ENCODE assay signal across 18 mouse cellular contexts in the genomic region with DNA sequence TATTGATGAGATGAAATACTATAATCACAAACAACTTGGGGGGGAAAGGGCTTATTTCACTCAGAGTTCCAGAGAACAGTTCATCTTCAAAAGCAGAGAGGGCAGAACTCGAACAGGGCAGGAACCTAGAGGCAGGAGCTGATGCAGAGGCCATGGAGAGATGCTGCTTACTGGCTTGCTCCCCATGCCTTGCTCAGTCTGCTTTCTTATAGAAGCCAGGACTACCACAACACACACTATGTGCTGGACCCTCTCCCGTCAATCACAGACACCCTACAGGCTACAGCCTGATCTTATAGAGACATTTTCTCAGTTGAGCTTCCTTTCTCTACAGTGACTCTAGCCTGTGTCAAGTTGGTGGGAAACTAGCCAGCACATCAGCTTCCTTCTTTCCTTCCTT.
"Had no signal": no experiment of that assay in that cellular context is flagged by ENCODE, and none has a peak within 500 bp of the region (broad histone marks: within the 10 kb centered on the region; RNA-seq: fewer than 3 reads in every experiment).

No protein-coding gene starts in this region.

- H3K27ac ChIP-seq: liver, embryonic 15.5 days; lung, embryonic 15.5 days; macrophage; midbrain, embryonic 13.5 days; midbrain, embryonic 15.5 days; neural tube, embryonic 12.5 days; stomach, embryonic 15.5 days; stomach, postnatal 0 days had no signal

- ATAC-seq: liver, postnatal 0 days; lung, postnatal 0 days; midbrain, embryonic 13.5 days; midbrain, embryonic 15.5 days had no signal

- H3K4me3 ChIP-seq: liver, embryonic 15.5 days; lung, embryonic 15.5 days; megakaryocyte, embryonic 14.5 days; midbrain, embryonic 13.5 days; midbrain, embryonic 15.5 days; neural tube, embryonic 12.5 days; stomach, embryonic 15.5 days had no signal

- H3K9me3 ChIP-seq: liver, embryonic 15.5 days; lung, embryonic 15.5 days; megakaryocyte, embryonic 14.5 days; midbrain, embryonic 13.5 days; midbrain, embryonic 15.5 days; neural tube, embryonic 12.5 days; stomach, embryonic 15.5 days had no signal

- H3K4me1 ChIP-seq: midbrain, embryonic 13.5 days; midbrain, embryonic 15.5 days; neural tube, embryonic 12.5 days had no signal

- H3K27me3 ChIP-seq: liver, embryonic 15.5 days; lung, embryonic 15.5 days; midbrain, embryonic 15.5 days; neural tube, embryonic 12.5 days; stomach, embryonic 15.5 days had no signal

- DNase-seq: liver, postnatal 0 days; lung, adult 2 months; lung, postnatal 14 days; lung, postnatal 36 days; right cerebral cortex, postnatal 14 days; thymus, adult 2 months; thymus, postnatal 25 days; thymus, postnatal 4 days had no signal

- H3K36me3 ChIP-seq: liver, embryonic 15.5 days; lung, embryonic 15.5 days; midbrain, embryonic 13.5 days; midbrain, embryonic 15.5 days; neural tube, embryonic 12.5 days; stomach, embryonic 15.5 days had no signal
